Mouse (Mus musculus): ENCODE measurements around the gene Pitpnm1. TPM values are rescaled to one million over a fixed set of nuclear protein-coding genes. Genes with fewer than 3 reads are reported as not detected.

Pitpnm1 gene
- total RNA-seq, 2 experiments from 2014 or later = 169 to 174 TPM

DNA sequence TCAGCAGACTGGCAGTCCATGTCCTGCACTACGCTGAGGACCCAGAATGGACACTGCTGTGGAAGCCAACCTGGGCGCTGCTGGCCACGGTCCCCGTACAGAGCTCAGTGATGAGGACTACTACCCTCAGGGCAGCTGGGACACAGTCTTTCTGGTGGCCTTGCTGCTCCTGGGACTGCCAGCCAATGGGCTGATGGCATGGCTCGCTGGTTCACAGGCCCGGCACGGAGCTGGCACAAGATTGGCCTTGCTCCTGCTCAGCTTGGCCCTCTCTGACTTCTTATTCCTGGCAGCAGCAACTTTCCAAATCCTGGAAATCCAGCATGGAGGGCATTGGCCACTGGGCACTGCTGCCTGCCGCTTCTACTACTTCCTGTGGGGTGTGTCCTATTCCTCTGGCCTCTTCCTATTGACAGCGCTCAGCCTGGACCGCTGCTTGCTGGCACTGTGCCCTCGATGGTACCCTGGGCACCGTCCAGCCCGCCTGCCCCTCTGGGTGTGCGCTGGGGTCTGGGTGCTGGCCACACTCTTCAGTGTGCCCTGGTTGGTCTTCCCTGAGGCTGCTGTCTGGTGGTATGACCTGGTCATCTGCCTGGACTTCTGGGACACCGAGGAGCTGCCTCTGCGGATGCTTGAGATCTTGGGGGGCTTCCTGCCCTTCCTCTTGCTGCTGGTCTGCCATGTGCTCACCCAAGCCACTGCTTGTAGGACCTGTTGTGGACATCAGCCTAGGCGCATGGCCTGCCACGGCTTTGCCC is 42.8 kb downstream of the Pitpnm1 start:
- no peak for DNase-seq

DNA sequence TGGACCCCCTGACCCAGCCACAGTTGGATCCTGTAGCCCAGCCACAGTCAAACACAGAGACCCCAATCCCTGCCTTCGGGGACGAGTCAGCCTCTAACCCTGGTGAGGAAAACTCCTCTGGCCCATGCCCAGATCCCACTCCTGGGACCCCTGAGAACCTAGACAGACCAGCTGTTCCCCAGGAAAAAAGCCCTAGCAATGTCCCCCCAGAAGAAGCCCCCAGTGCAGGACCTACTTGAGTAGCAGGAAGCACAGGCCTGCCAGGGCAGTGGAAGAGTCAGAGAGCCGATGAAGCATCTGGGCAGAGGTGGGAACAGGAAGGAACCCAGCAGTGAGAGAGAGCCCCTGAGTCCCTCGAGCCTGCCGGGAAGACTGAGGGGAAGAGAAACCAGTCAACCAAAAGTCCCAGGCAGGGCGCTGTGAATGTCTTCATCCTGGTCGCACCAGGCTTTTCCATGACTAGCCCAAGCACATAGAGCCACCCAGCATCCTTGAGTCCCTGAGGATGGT is 44.0 kb downstream of the Pitpnm1 start, which contains the start of gene Cabp4:
Gene Cabp4, minus strand, starts transcription at position 275 of the 510 bp plus-strand sequence.
- no peak for DNase-seq

DNA sequence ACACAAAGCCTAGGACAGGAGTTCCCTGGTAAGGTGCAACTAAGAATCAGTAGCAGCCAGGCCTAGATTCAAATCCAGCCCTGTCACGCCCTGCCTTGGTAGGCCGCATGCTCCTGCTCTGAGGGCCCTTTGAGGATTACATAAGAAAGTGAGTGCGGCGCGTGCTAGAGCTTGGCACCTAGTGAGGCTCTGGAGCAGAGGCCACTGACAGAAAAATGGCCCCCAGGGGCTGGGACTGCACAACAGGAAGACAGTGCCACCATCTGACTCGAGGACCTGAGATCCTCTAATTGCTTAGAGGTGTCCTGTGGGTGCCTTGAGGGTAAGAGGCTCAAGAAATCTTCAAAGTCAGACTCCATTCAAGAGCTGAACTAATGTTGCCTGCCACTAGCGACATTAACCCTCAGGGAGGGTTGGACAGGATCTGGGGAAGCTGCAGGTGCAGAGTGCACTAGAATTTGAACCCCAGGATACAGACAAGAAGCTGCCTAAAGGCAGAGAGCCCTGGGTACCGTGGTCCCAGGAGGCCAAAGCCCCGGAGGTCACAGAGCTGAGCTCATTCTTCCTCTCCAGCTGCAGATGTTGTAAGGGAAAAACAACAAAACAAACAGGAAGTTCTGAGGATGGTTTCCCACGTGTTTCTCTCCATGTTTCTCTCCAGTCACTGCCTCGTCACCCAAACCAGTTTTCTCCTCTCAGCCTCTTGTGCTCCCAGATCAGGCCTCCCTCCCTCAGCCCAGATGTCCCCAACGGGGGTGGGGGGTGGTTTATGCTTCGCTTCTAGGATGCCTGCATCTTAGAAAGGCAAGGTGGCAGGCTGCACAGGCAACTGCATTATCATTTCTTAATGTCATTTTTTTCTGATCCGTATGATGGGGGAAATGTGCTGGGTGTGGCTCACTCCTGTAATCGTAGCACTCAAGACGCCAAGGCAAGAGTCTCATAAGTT is 45.0 kb downstream of the Pitpnm1 start:
- DNase-seq = no peak

GRCm38 (mm10) chr19:4145936-4146335 is 46.1 kb downstream of the Pitpnm1 start:
- no peak for DNase-seq

- DNase-seq = no peak
Measured at GRCm38 (mm10) chr19:4146366-4147021, 46.7 kb downstream of the Pitpnm1 start.

GRCm38 (mm10) chr19:4147022-4147405 is 47.2 kb downstream of the Pitpnm1 start:
- DNase-seq = no peak

DNA sequence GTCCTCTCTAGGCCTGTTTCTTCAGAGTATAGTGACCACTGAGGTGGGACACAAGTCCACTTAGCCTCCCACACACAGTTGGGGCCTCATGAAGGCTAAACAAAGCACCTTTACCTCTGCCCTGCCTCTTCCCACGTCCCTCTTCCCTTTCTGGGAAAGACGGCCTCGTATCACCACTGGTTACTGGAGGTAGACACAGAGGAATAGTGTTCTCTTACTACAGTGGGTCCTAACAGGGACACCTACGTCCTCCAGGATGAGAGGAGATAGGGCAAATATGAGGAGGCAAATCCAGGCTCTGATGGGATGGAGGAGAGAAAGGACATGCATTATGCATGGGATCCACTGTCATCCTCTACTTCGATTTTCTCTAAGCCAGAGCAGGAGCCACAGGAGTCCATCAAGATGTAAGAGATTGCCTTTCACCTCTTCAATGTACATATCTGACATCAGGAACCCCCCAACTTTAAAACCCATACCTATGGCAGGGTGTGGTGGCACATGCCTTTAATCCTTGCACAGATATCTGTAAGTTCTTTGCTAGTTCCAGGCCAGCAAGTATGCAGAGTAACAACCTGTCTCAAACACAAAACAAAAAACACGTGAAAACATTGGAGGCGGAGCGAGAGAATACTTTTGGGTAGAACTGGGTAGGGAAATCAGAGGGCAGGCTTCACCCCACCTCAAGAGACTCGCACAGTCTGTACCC is 48.1 kb downstream of the Pitpnm1 start:
- DNase-seq = no peak

GRCm38 (mm10) chr19:4148491-4148806 is 48.7 kb downstream of the Pitpnm1 start, which contains the start of gene Coro1b:
Coro1b (plus strand) TSS chr19:4148619.
- peak; percentile 93 to 95 for DNase-seq

DNA sequence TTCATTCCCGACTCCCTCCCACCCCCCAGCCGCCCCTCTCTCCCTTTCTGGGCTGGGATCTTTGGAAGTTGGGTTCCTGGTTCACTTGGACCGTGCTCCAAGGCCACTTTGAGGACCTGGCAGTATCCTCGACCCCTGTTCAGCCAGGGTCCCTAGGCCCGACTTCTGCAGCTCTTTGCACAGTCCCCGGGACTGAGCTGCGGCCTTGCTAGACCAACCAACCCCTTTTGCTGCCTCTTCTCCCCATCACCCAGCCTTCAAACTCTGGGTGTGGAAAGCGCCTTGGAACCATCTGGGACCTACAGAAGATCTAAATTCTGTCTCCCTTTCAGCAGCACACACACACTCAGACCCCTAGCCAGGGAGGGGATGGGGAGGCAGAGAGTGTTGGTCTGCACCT is 49.0 kb downstream of the Pitpnm1 start:
- DNase-seq = no peak

DNA sequence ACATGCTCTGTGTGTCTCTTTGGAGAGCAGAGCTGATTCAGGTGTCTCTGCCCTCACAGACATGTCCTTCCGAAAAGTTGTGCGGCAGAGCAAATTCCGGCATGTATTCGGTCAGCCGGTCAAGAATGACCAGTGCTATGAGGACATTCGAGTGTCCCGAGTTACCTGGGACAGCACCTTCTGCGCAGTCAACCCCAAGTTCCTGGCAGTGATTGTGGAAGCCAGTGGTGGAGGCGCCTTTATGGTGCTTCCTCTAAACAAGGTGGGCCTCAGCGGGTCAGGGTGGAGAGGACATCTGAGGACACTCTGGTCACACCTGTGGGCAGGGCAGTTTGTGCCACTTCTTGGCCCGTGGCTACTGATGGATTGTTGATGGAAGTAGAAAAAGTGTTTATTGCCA is 49.5 kb downstream of the Pitpnm1 start:
- no peak for DNase-seq

- DNase-seq = no peak
Measured at GRCm38 (mm10) chr19:4149764-4150461, 50.1 kb downstream of the Pitpnm1 start.

GRCm38 (mm10) chr19:4150567-4151487 is 51.0 kb downstream of the Pitpnm1 start:
- DNase-seq = no peak

DNA sequence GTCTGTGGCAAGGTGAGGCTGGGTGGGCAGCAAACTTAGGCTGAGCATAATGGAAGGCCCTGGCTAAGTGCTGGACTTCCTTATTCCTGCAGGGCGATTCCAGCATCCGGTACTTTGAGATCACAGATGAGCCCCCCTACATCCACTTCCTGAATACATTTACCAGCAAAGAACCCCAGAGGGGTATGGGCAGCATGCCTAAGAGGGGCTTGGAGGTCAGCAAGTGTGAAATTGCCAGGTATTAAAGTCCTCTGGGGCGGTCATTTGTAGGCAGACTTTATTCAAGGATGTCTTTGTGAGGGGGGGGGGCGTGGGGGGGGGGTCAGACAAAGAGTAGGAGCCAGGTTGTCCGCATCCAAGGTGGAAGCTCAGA is 51.7 kb downstream of the Pitpnm1 start:
- DNase-seq = no peak

- DNase-seq = no peak
Measured at GRCm38 (mm10) chr19:4151898-4152297, 52.1 kb downstream of the Pitpnm1 start.

- no peak for DNase-seq
Measured at GRCm38 (mm10) chr19:4152445-4153231, 52.8 kb downstream of the Pitpnm1 start.

- DNase-seq = no peak
Measured at GRCm38 (mm10) chr19:4153232-4153654, 53.4 kb downstream of the Pitpnm1 start, which contains the start of gene Ptprcap. Ptprcap (plus strand) TSS chr19:4153604.

GRCm38 (mm10) chr19:4154437-4155222 is 54.8 kb downstream of the Pitpnm1 start:
- DNase-seq = no peak
